Comparison of ENCODE assay signal across 18 mouse cellular contexts in genomic region chrX:58967969-58968368, GRCm38 (mm10). TPM values are rescaled to one million over a fixed set of nuclear protein-coding genes. Genes with fewer than 3 reads are reported as not detected.
DNase-seq lines count a peak whose midpoint lies in the region; ATAC-seq and TF ChIP-seq lines count a peak whose summit lies in the region.
"Had no signal": no experiment of that assay in that cellular context is flagged by ENCODE, and none has a peak within 500 bp of the region (broad histone marks: within the 10 kb centered on the region; RNA-seq: fewer than 3 reads in every experiment).

No protein-coding gene starts in this region.

- H3K4me2 ChIP-seq in hindbrain, embryonic 15.5 days, result no peak overlapping the region
- H3K4me2 ChIP-seq in midbrain, postnatal 0 days (ENCODE audit: low read depth, low read length, poor library complexity, severe bottlenecking), result no peak overlapping the region
- H3K4me2 ChIP-seq: limb, embryonic 13.5 days; stomach, embryonic 15.5 days had no signal

- H3K9ac ChIP-seq in hindbrain, embryonic 15.5 days, result no peak overlapping the region
- no peak overlapping the region for H3K9ac ChIP-seq in midbrain, postnatal 0 days (replicated peaks; ENCODE audit: low read length, poor library complexity, severe bottlenecking)
- H3K9ac ChIP-seq: limb, embryonic 13.5 days; stomach, embryonic 15.5 days had no signal

- peak; percentile 80; the same call in 1 of the 2 replicates for ATAC-seq in hindbrain, embryonic 15.5 days (ENCODE audit: low FRiP score, low read depth)
- no peak; the same call in 1 of the 2 replicates for ATAC-seq in midbrain, postnatal 0 days (ENCODE audit: low FRiP score)

- intact Hi-C loops in gastrocnemius, postnatal 36 days (cut with DNase I), result no loop called here

- H3K9me3 ChIP-seq in hindbrain, embryonic 15.5 days, result no peaks in the 10 kb centered on the region
- H3K9me3 ChIP-seq in midbrain, postnatal 0 days (ENCODE audit: low read length), result no peaks in the 10 kb centered on the region
- H3K9me3 ChIP-seq: heart, embryonic 10.5 days; limb, embryonic 13.5 days; stomach, embryonic 15.5 days had no signal

- no peaks in the 10 kb centered on the region for H3K27me3 ChIP-seq in hindbrain, embryonic 15.5 days
- H3K27me3 ChIP-seq in midbrain, postnatal 0 days (ENCODE audit: insufficient read depth, low read length), result no peaks in the 10 kb centered on the region
- H3K27me3 ChIP-seq: limb, embryonic 13.5 days; stomach, embryonic 15.5 days had no signal

- no peak overlapping the region for H3K4me3 ChIP-seq in hindbrain, embryonic 15.5 days
- H3K4me3 ChIP-seq in midbrain, postnatal 0 days (ENCODE audit: low read depth, low read length), result no peak overlapping the region
- H3K4me3 ChIP-seq: erythroblast, embryonic 14.5 days; gastrocnemius, adult 2 months; heart, embryonic 10.5 days; limb, embryonic 13.5 days; stomach, embryonic 15.5 days had no signal

- H3K4me1 ChIP-seq in hindbrain, embryonic 15.5 days (replicated peaks), result no peaks in the 10 kb centered on the region
- H3K4me1 ChIP-seq in midbrain, postnatal 0 days (ENCODE audit: insufficient read depth, low read length), result no peaks in the 10 kb centered on the region
- H3K4me1 ChIP-seq: heart, embryonic 10.5 days; limb, embryonic 13.5 days; stomach, embryonic 15.5 days had no signal

- 63% methylated on average over 2 of the region's 2 CpGs for WGBS in hindbrain, embryonic 15.5 days
- WGBS in midbrain, postnatal 0 days, result 41% methylated on average over 2 of the region's 2 CpGs

- no peak overlapping the region for H3K27ac ChIP-seq in hindbrain, embryonic 15.5 days (replicated peaks)
- H3K27ac ChIP-seq in midbrain, postnatal 0 days (ENCODE audit: low read depth, low read length), result no peak overlapping the region
- H3K27ac ChIP-seq: gastrocnemius, adult 2 months; heart, embryonic 10.5 days; limb, embryonic 13.5 days; stomach, embryonic 15.5 days had no signal

- TF ChIP-seq CTCF in midbrain, postnatal 0 days (IDR thresholded peaks at IDR 0.05), result no peak

- DNase-seq in layer of hippocampus, adult 9-10 months (ENCODE audit: low spot score), result peak; percentile 2
- no peak for DNase-seq in layer of hippocampus, postnatal 10 days (ENCODE audit: low spot score in 2 of 2)
- DNase-seq in embryo, embryonic 9.5 days (ENCODE audit: extremely low spot score), result peak; percentile 2
- DNase-seq in midbrain, postnatal 0 days (ENCODE audit: low spot score), result peak; percentile 28
- DNase-seq in spleen, postnatal 36 days (ENCODE audit: low spot score in 2 of 2), result no peak
- no peak for DNase-seq in urinary bladder, postnatal 10 days (ENCODE audit: low spot score)
- no peak for DNase-seq in gastrocnemius, postnatal 36 days
- DNase-seq: cerebellum, postnatal 25 days; gastrocnemius, adult 2 months; heart, postnatal 36 days; kidney, adult 2 months; lung, adult 18-20 months had no signal

- no peaks in the 10 kb centered on the region for H3K36me3 ChIP-seq in hindbrain, embryonic 15.5 days
- H3K36me3 ChIP-seq in midbrain, postnatal 0 days (ENCODE audit: insufficient read depth, low read length), result no peaks in the 10 kb centered on the region
- H3K36me3 ChIP-seq: heart, embryonic 10.5 days; limb, embryonic 13.5 days; stomach, embryonic 15.5 days had no signal

RNA-seq across cellular contexts. Expression of gene 4930550L24Rik, which starts 58.8 kb away (rescaled TPM):
- under 1 TPM; 0.23 to 0.27 TPM for total RNA-seq in layer of hippocampus, postnatal 10 days (2021)
- 0.12 and 0.27 TPM in 2 replicates for polyA plus RNA-seq in hindbrain, embryonic 15.5 days (2015; fragmentation: Nextera tagmentation; extraction: Ambion mirVana)
- not detected in 2 replicates for total RNA-seq in midbrain, postnatal 0 days (2014; rRNA removed)
- 0.23 TPM in 1 of 2 replicates, not detected in the other for polyA plus RNA-seq in midbrain, postnatal 0 days (2015; fragmentation: Nextera tagmentation; extraction: Ambion mirVana)
- not detected for total RNA-seq in gastrocnemius, postnatal 36 days (2021)
- total RNA-seq: gastrocnemius, adult 2 months; heart, postnatal 36 days had no signal
- polyA plus RNA-seq: erythroblast, embryonic 14.5 days; heart, embryonic 10.5 days; kidney, adult 2 months; limb, embryonic 13.5 days; stomach, embryonic 15.5 days; urinary bladder, adult 2 months had no signal

Comparison
In these comparisons a context has a peak if more than half of its experiments do, and no peak if none do; other contexts are left out.
1. DNase-seq: peak in layer of hippocampus, adult 9-10 months (single experiment), embryo, embryonic 9.5 days (single experiment) and midbrain, postnatal 0 days (single experiment); none in layer of hippocampus, postnatal 10 days (0 of 2), spleen, postnatal 36 days (0 of 2), urinary bladder, postnatal 10 days (single experiment) and gastrocnemius, postnatal 36 days (0 of 2).